Comparison of ENCODE assay signal across 8 mouse cellular contexts in the genomic region with DNA sequence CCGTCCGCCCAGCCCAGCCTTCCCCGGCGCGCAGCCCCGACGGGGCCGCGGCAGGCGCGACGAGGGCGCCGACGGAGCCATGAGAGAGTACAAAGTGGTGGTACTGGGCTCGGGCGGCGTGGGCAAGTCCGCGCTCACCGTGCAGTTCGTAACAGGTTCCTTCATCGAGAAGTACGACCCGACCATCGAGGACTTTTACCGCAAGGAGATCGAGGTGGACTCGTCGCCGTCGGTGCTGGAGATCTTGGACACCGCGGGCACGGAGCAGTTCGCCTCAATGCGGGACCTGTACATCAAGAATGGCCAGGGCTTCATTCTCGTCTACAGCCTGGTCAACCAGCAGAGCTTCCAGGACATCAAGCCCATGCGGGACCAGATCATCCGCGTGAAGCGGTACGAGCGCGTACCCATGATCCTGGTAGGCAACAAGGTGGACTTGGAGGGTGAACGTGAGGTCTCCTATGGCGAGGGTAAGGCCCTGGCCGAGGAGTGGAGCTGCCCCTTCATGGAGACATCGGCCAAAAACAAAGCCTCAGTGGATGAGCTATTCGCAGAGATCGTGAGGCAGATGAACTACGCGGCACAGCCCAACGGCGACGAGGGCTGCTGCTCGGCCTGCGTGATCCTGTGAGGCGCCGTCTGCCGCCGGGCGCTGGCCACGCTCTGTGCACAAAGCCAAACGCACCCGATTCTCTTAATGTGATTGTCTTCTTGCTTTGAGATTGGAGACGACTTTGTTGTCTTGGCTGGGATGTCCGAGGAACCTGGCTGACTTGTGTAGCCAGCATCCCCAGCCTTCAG. TPM values are rescaled to one million over a fixed set of nuclear protein-coding genes. Genes with fewer than 3 reads are reported as not detected.
DNase-seq lines count a peak whose midpoint lies in the region; ATAC-seq and TF ChIP-seq lines count a peak whose summit lies in the region.

No protein-coding gene starts in this region.

- WGBS in bone marrow, adult 2 months, result under 1% methylated on average over 68 of the region's 68 CpGs
- WGBS in heart, embryonic 12.5 days, result under 1% methylated on average over 68 of the region's 68 CpGs
- 2% methylated on average over 68 of the region's 68 CpGs for WGBS in kidney, postnatal 0 days
- WGBS in liver, embryonic 13.5 days (ENCODE audit: insufficient replicate concordance), result under 1% methylated on average over 68 of the region's 68 CpGs
- WGBS in stomach, embryonic 14.5 days, result under 1% methylated on average over 68 of the region's 68 CpGs

- no peaks in the 10 kb centered on the region for H3K36me3 ChIP-seq in heart, embryonic 12.5 days
- no peaks in the 10 kb centered on the region for H3K36me3 ChIP-seq in kidney, postnatal 0 days (ENCODE audit: insufficient read depth, low read length)
- no peaks in the 10 kb centered on the region for H3K36me3 ChIP-seq in liver, embryonic 13.5 days
- no peaks in the 10 kb centered on the region; the same call in 1 of the 2 replicates for H3K36me3 ChIP-seq in stomach, embryonic 14.5 days (ENCODE audit: control insufficient read depth, insufficient read depth, low read length)

- TF ChIP-seq POLR2A in bone marrow, adult 2 months (IDR thresholded peaks at IDR 0.05; ENCODE audit: borderline replicate concordance, control insufficient read depth, low read depth, low read length), result 0 out of 2 replicates have a peak, but pooled peaks have one; percentile 26
- peak; percentile 20; the same call in 1 of the 2 replicates for TF ChIP-seq POLR2A in embryonic fibroblast, embryonic 13.5 days (IDR thresholded peaks at IDR 0.05; ENCODE audit: low read depth, low read length)

- DNase-seq in 3T3-L1 (ENCODE audit: low read depth, low spot score), result peak; percentile 66
- peak; percentile 58 for DNase-seq in kidney, postnatal 0 days (ENCODE audit: low spot score)
- DNase-seq in liver, embryonic 13.5 days, result peak; percentile 38
- DNase-seq in naive thymus-derived CD4-positive, alpha-beta T cell, adult 2 months (ENCODE audit: low read depth), result peak; percentile 61

- no peaks in the 10 kb centered on the region for H3K4me1 ChIP-seq in bone marrow, adult 2 months (ENCODE audit: control insufficient read depth, insufficient read depth, low read length)
- H3K4me1 ChIP-seq in embryonic fibroblast, embryonic 13.5 days (ENCODE audit: control insufficient read depth, insufficient read depth, low read length), result no peaks in the 10 kb centered on the region; the same call in 1 of the 2 replicates
- H3K4me1 ChIP-seq in heart, embryonic 12.5 days (replicated peaks), result peaks cover 15% of the 10 kb centered on the region
- H3K4me1 ChIP-seq in kidney, postnatal 0 days (replicated peaks; ENCODE audit: insufficient read depth, low read length), result no peaks in the 10 kb centered on the region
- peaks cover 55% of the 10 kb centered on the region for H3K4me1 ChIP-seq in liver, embryonic 13.5 days (replicated peaks)
- peaks cover 13% of the 10 kb centered on the region; the same call in 1 of the 2 replicates for H3K4me1 ChIP-seq in stomach, embryonic 14.5 days (ENCODE audit: control insufficient read depth, insufficient read depth, low read length)

- H3K9ac ChIP-seq in heart, embryonic 12.5 days, result peak overlapping the region; percentile 89
- peak overlapping the region; percentile 78 for H3K9ac ChIP-seq in kidney, postnatal 0 days (ENCODE audit: low read depth, low read length)
- peak overlapping the region; percentile 82 for H3K9ac ChIP-seq in liver, embryonic 13.5 days
- H3K9ac ChIP-seq in stomach, embryonic 14.5 days (replicated peaks; ENCODE audit: low read depth, low read length), result peak overlapping the region; percentile 73

- H3K4me3 ChIP-seq in bone marrow, adult 2 months (replicated peaks; ENCODE audit: control insufficient read depth, low read depth, low read length), result peak overlapping the region; percentile 79
- H3K4me3 ChIP-seq in embryonic fibroblast, embryonic 13.5 days (ENCODE audit: insufficient read depth, low read length), result peak overlapping the region; percentile 75
- peak overlapping the region; percentile 95 for H3K4me3 ChIP-seq in heart, embryonic 12.5 days
- peak overlapping the region; percentile 88 for H3K4me3 ChIP-seq in kidney, postnatal 0 days (replicated peaks; ENCODE audit: low read depth, low read length)
- H3K4me3 ChIP-seq in liver, embryonic 13.5 days (replicated peaks), result peak overlapping the region; percentile 81
- H3K4me3 ChIP-seq in stomach, embryonic 14.5 days (ENCODE audit: low read depth, low read length), result peak overlapping the region; percentile 91

- H3K9me3 ChIP-seq in heart, embryonic 12.5 days (replicated peaks), result no peaks in the 10 kb centered on the region
- no peaks in the 10 kb centered on the region for H3K9me3 ChIP-seq in kidney, postnatal 0 days (replicated peaks; ENCODE audit: low read length)
- no peaks in the 10 kb centered on the region for H3K9me3 ChIP-seq in liver, embryonic 13.5 days (replicated peaks)
- no peaks in the 10 kb centered on the region for H3K9me3 ChIP-seq in stomach, embryonic 14.5 days (ENCODE audit: control insufficient read depth, low read depth, low read length)

- no peaks in the 10 kb centered on the region for H3K27me3 ChIP-seq in heart, embryonic 12.5 days (replicated peaks)
- H3K27me3 ChIP-seq in kidney, postnatal 0 days (ENCODE audit: insufficient read depth, low read length), result no peaks in the 10 kb centered on the region
- H3K27me3 ChIP-seq in liver, embryonic 13.5 days, result no peaks in the 10 kb centered on the region
- no peaks in the 10 kb centered on the region for H3K27me3 ChIP-seq in stomach, embryonic 14.5 days (ENCODE audit: control insufficient read depth, insufficient read depth, low read length)

- H3K27ac ChIP-seq in bone marrow, adult 2 months (ENCODE audit: control insufficient read depth, insufficient read depth, low read depth, low read length, poor library complexity), result peak overlapping the region; percentile 87
- peak overlapping the region; percentile 70 for H3K27ac ChIP-seq in embryonic fibroblast, embryonic 13.5 days (ENCODE audit: insufficient read depth, low read length)
- peak overlapping the region; percentile 85 for H3K27ac ChIP-seq in heart, embryonic 12.5 days (ENCODE audit: poor library complexity, severe bottlenecking)
- H3K27ac ChIP-seq in kidney, postnatal 0 days, result peak overlapping the region; percentile 94
- H3K27ac ChIP-seq in liver, embryonic 13.5 days, result peak overlapping the region; percentile 63; the same call in 1 of the 2 replicates
- peak overlapping the region; percentile 75 for H3K27ac ChIP-seq in stomach, embryonic 14.5 days (ENCODE audit: low read length)

- peak overlapping the region; percentile 86 for H3K4me2 ChIP-seq in heart, embryonic 12.5 days
- peak overlapping the region; percentile 74 for H3K4me2 ChIP-seq in kidney, postnatal 0 days (ENCODE audit: low read length)
- peak overlapping the region; percentile 98 for H3K4me2 ChIP-seq in liver, embryonic 13.5 days
- H3K4me2 ChIP-seq in stomach, embryonic 14.5 days (replicated peaks; ENCODE audit: low read depth, low read length), result peak overlapping the region; percentile 74

- no peak for TF ChIP-seq CTCF in bone marrow, adult 2 months (IDR thresholded peaks at IDR 0.05; ENCODE audit: control insufficient read depth, insufficient read depth, low read length)
- TF ChIP-seq CTCF in embryonic fibroblast, embryonic 13.5 days (IDR thresholded peaks at IDR 0.05; ENCODE audit: borderline replicate concordance, insufficient read depth, low read length), result no peak
- TF ChIP-seq CTCF in kidney, postnatal 0 days (IDR thresholded peaks at IDR 0.05; ENCODE audit: low read depth), result no peak

- peak; percentile 15 for ATAC-seq in heart, embryonic 12.5 days (ENCODE audit: insufficient number of reproducible peaks, low FRiP score)
- ATAC-seq in kidney, postnatal 0 days (replicated peaks; ENCODE audit: low FRiP score, low read depth), result 0 out of 2 replicates have a peak, but pooled peaks have one; percentile 0
- ATAC-seq in liver, embryonic 13.5 days (ENCODE audit: low read depth), result peak; percentile 6; the same call in 1 of the 2 replicates
- no peak for ATAC-seq in stomach, embryonic 14.5 days (ENCODE audit: insufficient number of reproducible peaks, insufficient read depth, low FRiP score, low read depth)

RNA-seq across cellular contexts. Expression of a gene that starts 0.6 kb away (rescaled TPM):
- polyA plus RNA-seq in bone marrow, adult 2 months (2011; ENCODE audit: insufficient read depth, insufficient read length, low replicate concordance, missing spikeins), result not detected in 2 replicates
- polyA plus RNA-seq in embryonic fibroblast, embryonic 13.5 days (2011; ENCODE audit: insufficient read length, low read depth, missing spikeins), result 0.40 and 0.74 TPM in 2 replicates
- not detected in 2 replicates for polyA plus RNA-seq in heart, embryonic 12.5 days (2016; fragmentation: Nextera tagmentation; extraction: Ambion mirVana)
- polyA plus RNA-seq in kidney, postnatal 0 days (2015; fragmentation: Nextera tagmentation; extraction: Ambion mirVana), result not detected in 2 replicates
- polyA plus RNA-seq in liver, embryonic 13.5 days (2015; fragmentation: Nextera tagmentation; extraction: Ambion mirVana), result not detected in 2 replicates
- polyA plus RNA-seq in stomach, embryonic 14.5 days (2014; fragmentation: Nextera tagmentation; extraction: Ambion mirVana), result not detected in 2 replicates

RNA-seq across cellular contexts. Expression of a gene that starts 3.7 kb away (rescaled TPM):
- 3.6 and 6.8 TPM in 2 replicates for polyA plus RNA-seq in bone marrow, adult 2 months (2011; ENCODE audit: insufficient read depth, insufficient read length, low replicate concordance, missing spikeins)
- polyA plus RNA-seq in embryonic fibroblast, embryonic 13.5 days (2011; ENCODE audit: insufficient read length, low read depth, missing spikeins), result 18.1 and 18.8 TPM in 2 replicates
- 9.9 and 10.1 TPM in 2 replicates for polyA plus RNA-seq in heart, embryonic 12.5 days (2016; fragmentation: Nextera tagmentation; extraction: Ambion mirVana)
- 7.4 and 8.6 TPM in 2 replicates for polyA plus RNA-seq in kidney, postnatal 0 days (2015; fragmentation: Nextera tagmentation; extraction: Ambion mirVana)
- 3.5 and 4.3 TPM in 2 replicates for polyA plus RNA-seq in liver, embryonic 13.5 days (2015; fragmentation: Nextera tagmentation; extraction: Ambion mirVana)
- polyA plus RNA-seq in stomach, embryonic 14.5 days (2014; fragmentation: Nextera tagmentation; extraction: Ambion mirVana), result 11.2 and 11.5 TPM in 2 replicates
